Mouse (Mus musculus) neutrophil, adult 83 days (primary cell): Measurements from ENCODE around the gene Rasl10b. TPM values are rescaled to one million over a fixed set of nuclear protein-coding genes. Genes with fewer than 3 reads are reported as not detected.

Source experiments
- total RNA-seq, 2 experiments: library from RNA; stranded (reverse); gene quantifications; one replicate each; pipeline ENCODE4 v1.2.4; 2023

The Rasl10b gene
- total RNA-seq, result under 1 TPM; 0.35 TPM

DNA sequence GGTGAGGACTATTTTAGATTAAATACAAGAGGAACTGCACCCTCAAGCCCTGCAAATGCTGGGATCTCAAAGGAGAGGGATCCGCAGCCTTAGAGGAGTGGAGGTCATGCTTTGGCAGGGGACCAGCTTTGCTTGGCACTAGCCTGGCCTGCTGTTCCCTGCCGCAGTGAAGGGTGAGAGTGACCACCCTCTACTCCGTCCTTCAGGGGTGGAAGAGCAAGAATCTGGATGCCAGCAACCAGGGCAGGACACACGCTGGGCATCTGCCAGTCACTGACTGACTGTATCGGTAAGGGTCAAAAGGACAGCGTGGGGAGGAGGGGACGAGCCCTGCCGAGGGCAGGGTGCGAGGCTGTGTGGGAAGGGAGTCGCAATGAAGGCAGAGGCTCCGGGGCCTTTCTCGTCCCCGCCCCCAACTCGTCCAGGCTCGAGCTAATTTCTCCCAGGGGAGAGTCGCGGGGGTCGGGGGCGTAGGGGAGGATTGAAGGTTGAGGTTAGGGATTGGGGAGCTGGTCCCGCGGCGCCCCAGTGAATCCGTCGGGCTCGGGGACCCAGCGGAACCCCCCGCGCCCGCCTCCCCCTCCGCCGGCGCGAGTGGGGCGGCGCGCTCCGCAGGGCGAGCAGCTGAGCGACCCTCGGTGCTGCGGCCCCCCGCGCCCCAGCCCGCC, at the start of gene Rasl10b:
Rasl10b (plus strand) TSS at position 51 of the 668 bp plus-strand sequence.

DNA sequence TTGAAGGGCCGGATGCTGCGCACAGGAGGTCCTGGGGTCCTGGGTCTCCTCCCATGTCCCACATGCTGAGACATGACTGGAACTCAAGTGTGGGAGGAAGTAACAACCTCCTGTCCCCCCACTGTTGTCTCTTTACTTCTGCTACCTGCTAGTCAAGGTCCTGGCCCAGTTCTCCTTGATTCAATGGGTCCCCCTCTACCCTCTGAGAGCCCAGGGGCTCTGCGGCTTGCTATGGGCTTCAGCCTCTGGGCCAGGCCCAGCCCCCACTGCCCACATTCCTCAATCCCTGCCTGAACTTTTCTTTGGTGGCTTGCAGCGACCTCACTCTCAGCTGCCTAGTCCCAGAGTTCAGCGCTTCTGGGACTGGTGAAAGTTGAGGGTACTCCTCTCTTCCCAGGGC, 20.4 kb downstream of the Rasl10b start, which contains the start of gene Gas2l2:
Gas2l2 (minus strand) TSS at position 101 of the 400 bp plus-strand sequence.

DNA sequence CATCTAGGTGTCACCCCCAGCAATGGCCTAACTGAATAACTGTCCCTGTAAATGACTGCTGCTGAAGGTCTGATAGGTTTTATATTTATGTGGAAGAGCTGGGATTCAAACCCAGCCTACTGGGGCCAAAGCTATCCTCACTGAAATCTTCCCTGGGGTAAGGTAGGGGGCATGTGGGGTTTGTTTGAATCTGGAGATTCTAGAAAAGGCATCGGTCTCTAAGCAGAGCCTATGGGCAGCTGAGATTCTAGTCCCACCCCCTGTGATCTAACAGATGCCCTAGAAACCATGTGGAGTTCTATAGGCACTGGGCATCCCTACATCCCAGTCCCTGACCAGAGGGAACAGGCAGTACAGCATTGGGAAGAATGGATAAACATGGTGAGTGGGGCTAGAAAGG, 28.4 kb downstream of the Rasl10b start, which contains the start of gene 1700020L24Rik:
1700020L24Rik (plus strand) TSS at position 301 of the 400 bp plus-strand sequence.

DNA sequence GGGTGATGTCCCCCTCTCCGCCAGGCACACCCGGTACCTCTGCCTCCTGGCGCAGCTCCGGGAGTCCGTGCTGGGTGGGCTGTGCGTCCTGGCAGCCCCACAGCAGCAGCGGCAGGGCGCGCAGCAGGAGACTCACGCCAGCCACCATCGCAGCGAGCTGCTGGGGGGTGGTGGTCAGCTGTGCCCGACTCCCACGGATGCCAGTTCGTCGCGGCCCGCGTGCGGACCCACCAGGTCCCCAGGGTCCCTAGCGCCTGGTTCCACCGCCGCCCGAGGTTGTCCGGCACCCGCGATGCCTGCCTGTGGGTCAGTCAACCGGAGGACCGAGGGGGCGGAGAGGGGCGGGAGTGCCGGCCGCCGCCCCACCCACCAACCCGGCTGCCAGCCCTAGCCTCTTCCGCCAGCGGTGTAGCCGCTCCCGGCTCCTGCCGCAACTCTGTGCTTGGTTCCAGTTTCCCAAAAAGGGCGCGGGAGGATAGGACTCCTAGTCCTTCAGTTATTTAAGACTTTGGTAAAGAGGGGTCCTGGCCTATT, 53.8 kb downstream of the Rasl10b start, which contains the start of gene Mmp28:
Mmp28 (minus strand) TSS at position 361 of the 534 bp plus-strand sequence.

Other genes with a start within 250 kb of the Rasl10b start
- gene Slfn4, start 234.0 kb upstream of the Rasl10b start, total RNA-seq, result 100 to 1,000 TPM; 326 to 418 TPM
- 10 to 100 TPM; 43.7 to 50.4 TPM for gene Slfn3, start 217.8 kb upstream of the Rasl10b start, total RNA-seq
- gene Slfn14, start 122.4 kb upstream of the Rasl10b start, total RNA-seq, result under 1 TPM; 0.18 to 0.33 TPM
- gene Ap2b1, start 110.1 kb upstream of the Rasl10b start, total RNA-seq, result 10 to 100 TPM; 82.6 to 96.0 TPM
- gene Pex12, start 106.6 kb upstream of the Rasl10b start, total RNA-seq, result 10 to 100 TPM in 1 of 2 experiments, 1 to 10 TPM in 1; 6.2 to 14.0 TPM
- gene Gas2l2, start 20.3 kb downstream of the Rasl10b start, total RNA-seq, result under 1 TPM; 0.13 to 0.20 TPM
- gene 1700020L24Rik, start 28.5 kb downstream of the Rasl10b start, total RNA-seq, result 10 to 100 TPM; 49.2 to 61.8 TPM
- gene Mmp28, start 53.9 kb downstream of the Rasl10b start, total RNA-seq, result 1 to 10 TPM; 2.5 TPM
- gene Taf15, start 63.9 kb downstream of the Rasl10b start, total RNA-seq, result 10 to 100 TPM; 74.2 to 85.4 TPM
- gene Heatr9, start 113.0 kb downstream of the Rasl10b start, total RNA-seq, result not detected
- gene Ccl5, start 121.4 kb downstream of the Rasl10b start, total RNA-seq, result 1 to 10 TPM in 1 of 2 experiments, under 1 TPM in 1; 0.99 to 2.0 TPM
- 100 to 1,000 TPM; 149 to 171 TPM for gene Ccl9, start 169.5 kb downstream of the Rasl10b start, total RNA-seq
- gene Ccl6, start 183.9 kb downstream of the Rasl10b start, total RNA-seq, result 100 to 1,000 TPM; 752 to 851 TPM
- gene Rpl9-ps1, start 236.5 kb downstream of the Rasl10b start, total RNA-seq, result not detected
- gene Ccl3, start 240.2 kb downstream of the Rasl10b start, total RNA-seq, result 100 to 1,000 TPM in 1 of 2 experiments, 10 to 100 TPM in 1; 88.6 to 122 TPM